In genomic region chr3:104600691-104601090, GRCm38 (mm10) we compare ENCODE assay signal across 18 mouse cellular contexts. TPM values are rescaled to one million over a fixed set of nuclear protein-coding genes. Genes with fewer than 3 reads are reported as not detected.
DNase-seq lines count a peak whose midpoint lies in the region; ATAC-seq and TF ChIP-seq lines count a peak whose summit lies in the region.
"Had no signal": no experiment of that assay in that cellular context is flagged by ENCODE, and none has a peak within 500 bp of the region (broad histone marks: within the 10 kb centered on the region; RNA-seq: fewer than 3 reads in every experiment).

No protein-coding gene starts in this region.

- H3K36me3 ChIP-seq in lung, postnatal 0 days (ENCODE audit: insufficient read depth, low read length): no peaks in the 10 kb centered on the region
- no peaks in the 10 kb centered on the region for H3K36me3 ChIP-seq in heart, embryonic 15.5 days
- no peaks in the 10 kb centered on the region for H3K36me3 ChIP-seq in small intestine, adult 2 months (ENCODE audit: control insufficient read depth, insufficient read depth, low read length)
- no peaks in the 10 kb centered on the region for H3K36me3 ChIP-seq in hindbrain, embryonic 11.5 days (ENCODE audit: control insufficient read depth, insufficient read depth, low read length)
- H3K36me3 ChIP-seq: embryonic facial prominence, embryonic 15.5 days; hindbrain, embryonic 12.5 days; limb, embryonic 12.5 days had no signal

- no peaks in the 10 kb centered on the region for H3K9me3 ChIP-seq in lung, postnatal 0 days (ENCODE audit: low read length)
- no peaks in the 10 kb centered on the region for H3K9me3 ChIP-seq in heart, embryonic 15.5 days (replicated peaks)
- no peaks in the 10 kb centered on the region for H3K9me3 ChIP-seq in hindbrain, embryonic 11.5 days (ENCODE audit: control insufficient read depth, low read length)
- H3K9me3 ChIP-seq: embryonic facial prominence, embryonic 15.5 days; forebrain, embryonic 13.5 days; hindbrain, embryonic 12.5 days had no signal

- no peaks in the 10 kb centered on the region for H3K27me3 ChIP-seq in lung, postnatal 0 days (replicated peaks; ENCODE audit: insufficient read depth, low read length)
- no peaks in the 10 kb centered on the region for H3K27me3 ChIP-seq in heart, embryonic 15.5 days
- H3K27me3 ChIP-seq in small intestine, adult 2 months (ENCODE audit: control insufficient read depth, insufficient read depth, low read length): no peaks in the 10 kb centered on the region
- no peaks in the 10 kb centered on the region for H3K27me3 ChIP-seq in hindbrain, embryonic 11.5 days (ENCODE audit: control insufficient read depth, insufficient read depth, low read length)
- H3K27me3 ChIP-seq: embryonic facial prominence, embryonic 15.5 days; forebrain, embryonic 13.5 days; hindbrain, embryonic 12.5 days; limb, embryonic 12.5 days had no signal

- TF ChIP-seq CTCF in lung, postnatal 0 days (IDR thresholded peaks at IDR 0.05): no peak
- TF ChIP-seq CTCF in small intestine, adult 2 months (IDR thresholded peaks at IDR 0.05; ENCODE audit: extremely low read depth, insufficient read length, insufficient replicate concordance, low read depth, low read length): no peak

- peaks cover 9% of the 10 kb centered on the region; the same call in 1 of the 2 replicates for H3K4me1 ChIP-seq in lung, postnatal 0 days (ENCODE audit: insufficient read depth, low read depth, low read length)
- H3K4me1 ChIP-seq in heart, embryonic 15.5 days (replicated peaks): peaks cover 53% of the 10 kb centered on the region
- peaks cover 17% of the 10 kb centered on the region; the same call in 1 of the 2 replicates for H3K4me1 ChIP-seq in small intestine, adult 2 months (ENCODE audit: control insufficient read depth, insufficient read depth, insufficient read length, low read length)
- H3K4me1 ChIP-seq in hindbrain, embryonic 11.5 days (replicated peaks; ENCODE audit: control insufficient read depth, insufficient read depth, low read length): no peaks in the 10 kb centered on the region
- H3K4me1 ChIP-seq: hindbrain, embryonic 12.5 days; limb, embryonic 12.5 days had no signal

- H3K4me3 ChIP-seq in lung, postnatal 0 days (ENCODE audit: low read depth, low read length): no peak overlapping the region
- H3K4me3 ChIP-seq in heart, embryonic 15.5 days: no peak overlapping the region
- no peak overlapping the region for H3K4me3 ChIP-seq in small intestine, adult 2 months (ENCODE audit: low read depth, low read length)
- H3K4me3 ChIP-seq in hindbrain, embryonic 11.5 days (ENCODE audit: low read depth, low read length): no peak overlapping the region
- H3K4me3 ChIP-seq: embryonic facial prominence, embryonic 15.5 days; forebrain, embryonic 13.5 days; hindbrain, embryonic 12.5 days; limb, embryonic 12.5 days had no signal

- no peak overlapping the region for H3K4me2 ChIP-seq in lung, postnatal 0 days (replicated peaks; ENCODE audit: low read depth, low read length)
- no peak overlapping the region for H3K4me2 ChIP-seq in heart, embryonic 15.5 days
- H3K4me2 ChIP-seq in hindbrain, embryonic 11.5 days (replicated peaks; ENCODE audit: low read depth, low read length): no peak overlapping the region
- H3K4me2 ChIP-seq: embryonic facial prominence, embryonic 15.5 days; forebrain, embryonic 13.5 days; hindbrain, embryonic 12.5 days; limb, embryonic 12.5 days had no signal

- no peak for TF ChIP-seq POLR2A in small intestine, adult 2 months (IDR thresholded peaks at IDR 0.05; ENCODE audit: low read depth, low read length)

- no peak overlapping the region for H3K27ac ChIP-seq in lung, postnatal 0 days (ENCODE audit: low read length)
- H3K27ac ChIP-seq in heart, embryonic 15.5 days: peak overlapping the region; percentile 94
- H3K27ac ChIP-seq in small intestine, adult 2 months (ENCODE audit: insufficient read depth, low read depth, low read length): peak overlapping the region; percentile 87
- H3K27ac ChIP-seq in hindbrain, embryonic 11.5 days (ENCODE audit: low read depth, low read length): no peak overlapping the region
- H3K27ac ChIP-seq: embryonic facial prominence, embryonic 15.5 days; forebrain, embryonic 13.5 days; hindbrain, embryonic 12.5 days; limb, embryonic 12.5 days had no signal

- peak; percentile 58 for DNase-seq in heart, adult 8-10 months (ENCODE audit: low spot score)
- no peak for DNase-seq in heart, postnatal 14 days
- peak; percentile 68 for DNase-seq in lung, postnatal 0 days (ENCODE audit: low spot score)
- DNase-seq in lung, postnatal 10 days: no peak
- no peak for DNase-seq in hindbrain, embryonic 11.5 days (ENCODE audit: low spot score)
- no peak for DNase-seq in adrenal gland, postnatal 25 days
- DNase-seq: adrenal gland, postnatal 36 days; cerebellum, adult 11 months; kidney, adult 11 months; kidney, postnatal 36 days; layer of hippocampus, postnatal 36 days; right cerebral cortex, adult 18-20 months had no signal

- no peak overlapping the region for H3K9ac ChIP-seq in lung, postnatal 0 days (replicated peaks; ENCODE audit: low read depth)
- H3K9ac ChIP-seq in heart, embryonic 15.5 days: no peak overlapping the region
- H3K9ac ChIP-seq in hindbrain, embryonic 11.5 days (ENCODE audit: low read depth, low read length): no peak overlapping the region
- H3K9ac ChIP-seq: embryonic facial prominence, embryonic 15.5 days; forebrain, embryonic 13.5 days; hindbrain, embryonic 12.5 days; limb, embryonic 12.5 days had no signal

- peak; percentile 42 for ATAC-seq in lung, postnatal 0 days
- ATAC-seq in heart, embryonic 15.5 days (replicated peaks; ENCODE audit: insufficient number of reproducible peaks, insufficient read depth, low FRiP score, low read depth): no peak
- no peak for ATAC-seq in hindbrain, embryonic 11.5 days (ENCODE audit: low FRiP score)
- ATAC-seq: forebrain, embryonic 13.5 days had no signal

- 50% methylated on average over 3 of the region's 3 CpGs for WGBS in lung, postnatal 0 days
- 43% methylated on average over 3 of the region's 3 CpGs for WGBS in heart, embryonic 15.5 days
- WGBS in small intestine, adult 2 months: 19% methylated on average over 3 of the region's 3 CpGs
- 80% methylated on average over 3 of the region's 3 CpGs for WGBS in hindbrain, embryonic 11.5 days

- no peak for TF ChIP-seq EP300 in lung, postnatal 0 days (IDR thresholded peaks at IDR 0.05)

- intact Hi-C loops in heart, postnatal 14 days (cut with DNase I): no loop called here

RNA-seq across cellular contexts. Expression of gene Slc16a1, which starts 37.8 kb away (rescaled TPM):
- total RNA-seq in heart, adult 8-10 months (2022): 100 to 1,000 TPM; 150 to 176 (median 163) TPM
- total RNA-seq in heart, postnatal 14 days (2021): 100 to 1,000 TPM; 153 to 157 TPM
- 17.2 and 17.5 TPM in 2 replicates for polyA plus RNA-seq in lung, postnatal 0 days (2015; fragmentation: Nextera tagmentation; extraction: Ambion mirVana)
- polyA plus RNA-seq in heart, embryonic 15.5 days (2015; fragmentation: Nextera tagmentation; extraction: Ambion mirVana): 70.7 and 70.8 TPM in 2 replicates
- 8.3 and 17.1 TPM in 2 replicates for polyA plus RNA-seq in small intestine, adult 2 months (2012; rRNA removed)
- 31.7 and 33.4 TPM in 2 replicates for polyA plus RNA-seq in hindbrain, embryonic 11.5 days (2014; fragmentation: Nextera tagmentation; extraction: Ambion mirVana)
- total RNA-seq in adrenal gland, postnatal 25 days (2021): 26.1 and 31.4 TPM in 2 replicates

Comparison
In these comparisons a context has a peak if more than half of its experiments do, and no peak if none do; other contexts are left out.
1. DNase-seq: peak in heart, adult 8-10 months (single experiment) and lung, postnatal 0 days (single experiment); none in heart, postnatal 14 days (0 of 2), lung, postnatal 10 days (single experiment), hindbrain, embryonic 11.5 days (single experiment) and adrenal gland, postnatal 25 days (single experiment).
2. H3K27ac ChIP-seq: peak in heart, embryonic 15.5 days (single experiment) and small intestine, adult 2 months (single experiment); none in lung, postnatal 0 days (single experiment) and hindbrain, embryonic 11.5 days (single experiment).